Mouse (Mus musculus) embryonic facial prominence, embryonic 15.5 days (tissue): ENCODE measurements around the gene Ovol3. TPM values are rescaled to one million over a fixed set of nuclear protein-coding genes. Genes with fewer than 3 reads are reported as not detected.
"Not testable (repeated sequence)": the region's sequence is repeated elsewhere in the genome, so short reads cannot be mapped to it uniquely, and the experiment has no call there.

Source experiments
- ATAC-seq: fragments of 200-750 bp; cut with Nextera tagmentation; 2 replicates; pipeline ENCODE4 v1.8.0; 2017; ENCODE audit warnings: low read depth, moderate TSS enrichment; ENCODE audit not compliant: insufficient number of reproducible peaks, low FRiP score, low TSS enrichment
- H3K27ac ChIP-seq: fragments of 300-500 bp; sonication (generic); replicated peaks from 2 replicates; pipeline ENCODE4 v1.5.1; 2015; ENCODE audit warnings: mild to moderate bottlenecking, inconsistent platforms
- H3K27me3 ChIP-seq: fragments of 300-500 bp; sonication (generic); 2 replicates; pipeline ENCODE4 v1.6.1; 2015; ENCODE audit warnings: inconsistent platforms
- H3K36me3 ChIP-seq: fragments of 300-500 bp; sonication (generic); 2 replicates; pipeline ENCODE4 v1.6.1; 2015; ENCODE audit warnings: mild to moderate bottlenecking, inconsistent platforms
- H3K4me1 ChIP-seq: fragments of 300-500 bp; sonication (generic); 2 replicates; pipeline ENCODE4 v1.6.1; 2015; ENCODE audit warnings: inconsistent platforms
- H3K4me2 ChIP-seq: fragments of 300-500 bp; sonication (generic); replicated peaks from 2 replicates; pipeline ENCODE4 v1.6.1; 2015; ENCODE audit warnings: mild to moderate bottlenecking, inconsistent platforms
- H3K4me3 ChIP-seq: fragments of 300-500 bp; sonication (generic); replicated peaks from 2 replicates; pipeline ENCODE4 v1.5.1; 2015; ENCODE audit warnings: mild to moderate bottlenecking, inconsistent platforms
- H3K9ac ChIP-seq: fragments of 300-500 bp; sonication (generic); 2 replicates; pipeline ENCODE4 v1.6.1; 2015; ENCODE audit warnings: inconsistent platforms
- H3K9me3 ChIP-seq: fragments of 300-500 bp; sonication (generic); replicated peaks from 2 replicates; pipeline ENCODE4 v1.6.1; 2016; ENCODE audit warnings: inconsistent platforms
- WGBS: fragments of 180-500 bp; shearing (Covaris S2); methylation state at CpG from one replicate; pipeline ENCODE4 v1.1.7; 2015; 5-methylcytosine and 5-hydroxymethylcytosine counted together
- polyA plus RNA-seq: library from polyadenylated mRNA; unstranded; fragments of >200 nt; fragmentation: Nextera tagmentation; extraction: Ambion mirVana; gene quantifications from 2 replicates; pipeline ENCODE4 v1.2.1, GENCODE M21; 2015

Ovol3 gene
- polyA plus RNA-seq, 1 experiment from 2014 or later = 0.31 TPM

DNA sequence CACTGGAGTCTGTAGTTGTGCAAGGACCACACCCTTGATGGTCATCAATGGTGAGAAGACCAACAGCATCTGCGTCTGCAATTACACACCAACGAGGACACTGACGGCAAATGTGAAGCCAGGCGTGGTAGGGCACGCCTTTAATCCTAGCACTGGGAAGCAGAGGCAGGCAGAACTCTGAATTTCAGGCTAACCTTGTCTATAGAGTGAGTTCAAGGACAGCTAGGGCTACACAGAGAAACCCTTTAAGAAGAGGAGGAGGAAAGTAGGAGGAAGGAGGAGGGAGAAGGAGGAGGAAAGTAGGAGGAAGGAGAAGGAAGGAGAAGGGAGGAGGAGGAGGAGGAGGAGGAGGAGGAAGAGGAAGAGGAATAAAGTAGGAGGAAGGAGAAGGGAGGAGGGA lies 30.0 kb upstream of the Ovol3 start:
- no peaks in the 10 kb centered on the region for H3K4me1 ChIP-seq
- H3K9ac ChIP-seq = no peak overlapping the region
- H3K27me3 ChIP-seq = no peaks in the 10 kb centered on the region
- no peaks in the 10 kb centered on the region for H3K9me3 ChIP-seq
- no peak overlapping the region for H3K4me2 ChIP-seq
- no peak overlapping the region for H3K4me3 ChIP-seq
- ATAC-seq = no peak
- no peak overlapping the region for H3K27ac ChIP-seq
- peaks cover 4% of the 10 kb centered on the region; the same call in 1 of the 2 replicates for H3K36me3 ChIP-seq
- 91% methylated on average over 5 of the region's 5 CpGs for WGBS

DNA sequence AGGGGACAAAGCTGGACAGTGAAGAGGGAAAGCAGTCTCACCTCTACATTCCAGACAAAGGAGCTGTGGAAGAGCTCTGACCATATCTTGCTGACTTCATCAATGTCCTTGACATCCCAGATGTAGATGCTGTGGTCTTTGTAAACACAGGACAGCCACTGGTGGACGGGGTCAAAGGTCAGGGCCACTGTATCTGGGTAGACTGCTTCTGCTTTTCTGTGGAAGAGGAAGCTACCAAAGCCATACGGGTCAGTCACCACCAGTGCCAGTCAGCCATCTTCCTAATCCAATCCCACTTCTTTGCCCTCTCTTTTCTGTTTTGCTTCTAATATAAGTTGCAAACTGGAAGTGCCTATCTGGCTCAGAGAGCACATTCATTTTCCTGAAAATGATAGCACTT lies 29.5 kb upstream of the Ovol3 start:
- no peaks in the 10 kb centered on the region for H3K9me3 ChIP-seq
- no peak overlapping the region for H3K9ac ChIP-seq
- H3K4me3 ChIP-seq = no peak overlapping the region
- H3K4me2 ChIP-seq = no peak overlapping the region
- no peak overlapping the region for H3K27ac ChIP-seq
- H3K36me3 ChIP-seq = peaks cover 4% of the 10 kb centered on the region; the same call in 1 of the 2 replicates
- WGBS = 80% methylated on average over 2 of the region's 2 CpGs
- no peaks in the 10 kb centered on the region for H3K27me3 ChIP-seq
- ATAC-seq = no peak
- H3K4me1 ChIP-seq = no peaks in the 10 kb centered on the region

DNA sequence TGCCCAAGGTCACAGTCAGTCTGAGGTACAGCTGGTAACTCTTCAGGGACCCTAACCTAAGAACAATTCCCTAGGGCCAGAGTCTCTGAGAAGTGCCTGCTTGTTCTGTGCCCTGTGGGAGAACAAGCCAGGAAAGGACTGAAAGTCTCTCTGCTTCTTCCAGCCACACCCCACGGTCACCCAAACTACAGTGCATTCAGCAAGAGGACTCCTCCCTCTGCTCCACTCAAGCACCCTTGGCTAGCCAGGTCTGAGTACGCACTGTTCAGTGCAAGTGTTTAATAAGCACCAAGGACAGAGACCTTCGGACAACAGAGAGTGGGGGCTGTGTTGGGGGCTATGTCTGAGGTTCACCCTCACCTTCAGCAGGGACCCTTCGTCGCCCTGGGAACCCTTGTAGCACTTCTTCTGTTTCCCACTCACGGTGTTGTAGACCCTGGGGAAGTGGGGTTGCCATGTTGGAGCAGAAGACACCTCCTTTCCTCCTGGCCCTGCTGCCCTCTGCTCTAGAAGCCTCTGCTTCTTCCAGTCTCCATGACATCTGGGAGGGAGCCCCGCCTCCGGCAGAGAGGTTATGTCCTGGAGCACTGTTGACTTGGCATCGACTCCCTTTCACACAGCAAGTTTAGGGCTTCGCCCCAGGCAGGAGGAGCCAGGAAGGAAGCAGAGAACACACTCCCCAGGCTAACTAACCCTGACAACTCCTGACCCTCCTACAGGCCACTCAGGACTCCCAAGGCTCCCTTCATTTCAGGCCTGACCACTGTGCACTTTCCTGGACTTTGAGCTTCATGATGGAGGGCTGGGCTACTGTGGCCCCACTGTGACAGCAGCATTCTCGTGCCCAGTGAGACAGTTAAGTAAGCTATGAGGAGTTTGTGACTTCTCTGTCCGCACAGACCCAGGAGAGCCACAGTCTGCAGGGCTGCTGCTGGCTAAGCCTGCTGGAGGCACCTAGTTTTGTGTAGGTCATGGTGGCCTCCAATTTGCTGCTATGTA lies 16.7 kb upstream of the Ovol3 start:
- H3K9me3 ChIP-seq = no peaks in the 10 kb centered on the region
- H3K27me3 ChIP-seq = no peaks in the 10 kb centered on the region
- no peak for ATAC-seq
- H3K4me2 ChIP-seq = no peak overlapping the region
- no peaks in the 10 kb centered on the region for H3K4me1 ChIP-seq
- WGBS = 74% methylated on average over 12 of the region's 12 CpGs
- H3K36me3 ChIP-seq = 0 out of 2 replicates have a peak, but pooled peaks cover 2% of the 10 kb centered on the region
- H3K4me3 ChIP-seq = no peak overlapping the region
- no peak overlapping the region for H3K9ac ChIP-seq
- no peak overlapping the region for H3K27ac ChIP-seq

DNA sequence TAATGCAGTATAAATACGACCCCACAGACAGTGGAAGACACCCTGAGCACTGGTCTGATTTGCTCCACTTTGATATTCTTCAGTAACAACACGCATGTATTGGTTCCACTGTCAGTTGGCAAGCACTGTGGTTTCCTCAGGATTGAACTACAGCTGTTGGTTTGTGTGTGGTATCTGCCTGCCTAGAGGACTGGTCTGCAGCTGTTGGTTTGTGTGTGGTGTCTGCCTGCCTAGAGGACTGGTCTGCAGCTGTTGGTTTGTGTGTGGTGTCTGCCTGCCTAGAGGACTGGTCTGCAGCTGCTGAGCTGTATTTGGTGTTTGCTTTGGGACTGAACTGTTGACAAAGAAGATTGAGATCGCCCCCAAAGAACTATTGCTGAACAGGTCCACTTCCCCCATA lies 1.8 kb upstream of the Ovol3 start:
- not testable (repeated sequence) for ATAC-seq, H3K27ac ChIP-seq, H3K4me3 ChIP-seq, H3K4me2 ChIP-seq, H3K9ac ChIP-seq, H3K27me3 ChIP-seq, H3K9me3 ChIP-seq
- peaks cover 15% of the 10 kb centered on the region for H3K4me1 ChIP-seq
- H3K36me3 ChIP-seq = peaks cover 17% of the 10 kb centered on the region
- 69% methylated on average over 3 of the region's 3 CpGs for WGBS

DNA sequence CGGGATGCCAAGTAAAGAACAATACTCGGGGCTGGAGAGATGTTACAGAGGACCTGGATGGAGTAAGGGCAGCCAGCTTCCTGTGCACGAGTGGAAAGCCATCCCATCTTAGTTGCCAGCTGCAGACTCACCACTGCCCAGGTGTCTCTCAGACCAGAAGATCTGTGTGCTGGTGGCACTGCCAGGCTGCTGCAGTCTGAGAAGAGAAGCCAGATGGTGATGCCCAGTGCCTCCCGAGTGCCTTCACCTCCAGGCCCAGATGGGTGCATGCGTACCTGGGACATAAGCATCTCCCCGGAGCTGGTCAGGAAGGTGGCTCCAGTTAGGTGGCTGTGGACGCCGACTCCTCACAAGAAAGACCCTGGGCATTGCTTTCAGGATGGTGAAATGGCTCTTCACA lies 434 bp downstream of the Ovol3 start:
- no peak overlapping the region for H3K27ac ChIP-seq
- no peaks in the 10 kb centered on the region for H3K27me3 ChIP-seq
- no peaks in the 10 kb centered on the region for H3K9me3 ChIP-seq
- ATAC-seq = no peak
- 91% methylated on average over 8 of the region's 8 CpGs for WGBS
- H3K4me2 ChIP-seq = no peak overlapping the region
- no peak overlapping the region for H3K4me3 ChIP-seq
- no peak overlapping the region for H3K9ac ChIP-seq
- H3K4me1 ChIP-seq = peaks cover 23% of the 10 kb centered on the region
- H3K36me3 ChIP-seq = peaks cover 17% of the 10 kb centered on the region

DNA sequence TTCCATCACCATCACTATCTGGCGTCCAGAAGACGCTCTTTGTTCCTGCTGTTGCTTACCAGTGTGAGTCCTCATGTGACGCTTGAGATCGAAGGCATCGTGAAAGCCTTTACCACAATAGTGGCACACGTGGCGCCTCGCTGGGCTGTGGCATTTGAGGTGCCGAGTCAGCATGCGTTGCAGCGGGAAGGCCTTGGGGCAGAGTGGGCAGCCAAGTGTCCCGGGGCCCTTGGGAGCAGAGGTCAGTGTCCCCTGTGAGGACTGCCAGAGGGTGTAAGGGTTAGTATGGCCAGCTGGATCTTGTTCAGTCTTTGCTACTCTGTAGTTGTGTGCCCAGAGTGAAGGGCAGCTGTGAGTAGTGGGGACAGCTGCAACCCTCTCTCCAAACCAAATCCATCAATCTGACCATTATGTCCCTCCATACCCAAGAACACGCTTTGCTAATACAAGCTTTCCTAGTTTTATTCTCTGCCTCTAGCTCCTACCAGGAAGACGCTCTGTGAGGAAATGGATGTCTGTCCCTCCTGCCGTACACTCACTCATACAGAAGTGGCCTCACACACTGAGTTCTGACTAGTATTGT lies 1.2 kb downstream of the Ovol3 start:
- H3K4me1 ChIP-seq = peaks cover 23% of the 10 kb centered on the region
- WGBS = 91% methylated on average over 15 of the region's 15 CpGs
- H3K4me3 ChIP-seq = no peak overlapping the region
- H3K9me3 ChIP-seq = no peaks in the 10 kb centered on the region
- H3K36me3 ChIP-seq = peaks cover 17% of the 10 kb centered on the region
- no peak overlapping the region for H3K4me2 ChIP-seq
- H3K27ac ChIP-seq = no peak overlapping the region
- ATAC-seq = no peak
- no peak overlapping the region; the same call in 1 of the 2 replicates for H3K9ac ChIP-seq
- H3K27me3 ChIP-seq = no peaks in the 10 kb centered on the region

DNA sequence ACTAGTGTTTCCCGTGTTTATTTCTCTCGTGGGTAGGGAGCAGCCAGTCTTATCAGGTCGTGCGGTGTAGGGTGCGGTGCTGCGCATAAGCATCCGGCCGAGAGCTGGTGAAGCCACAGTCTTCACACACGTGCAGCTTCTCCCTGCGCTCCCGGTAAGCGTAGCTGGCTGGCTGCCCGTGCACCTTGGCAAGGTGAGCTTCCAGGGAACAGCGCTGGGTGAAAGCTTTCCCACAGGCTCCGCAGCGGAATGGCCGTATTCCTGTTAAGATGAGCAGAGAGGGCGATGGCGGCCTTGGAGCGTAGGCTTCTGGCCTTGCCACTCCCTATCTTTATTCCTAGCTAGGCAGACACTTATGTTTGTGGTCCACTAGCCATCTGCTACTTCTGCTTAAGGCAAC lies 2.1 kb downstream of the Ovol3 start:
- Histone ChIP-seq H3K4me3 (peak overlapping the region; percentile 82; the same call in 1 of the 2 replicates), H3K9me3 (no peaks in the 10 kb centered on the region), H3K4me2 (peak overlapping the region; percentile 79), H3K27me3 (no peaks in the 10 kb centered on the region), H3K9ac (no peak overlapping the region), H3K4me1 (peaks cover 23% of the 10 kb centered on the region), H3K36me3 (peaks cover 22% of the 10 kb centered on the region), H3K27ac (no peak overlapping the region)
- no peak for ATAC-seq
- 84% methylated on average over 20 of the region's 20 CpGs for WGBS

DNA sequence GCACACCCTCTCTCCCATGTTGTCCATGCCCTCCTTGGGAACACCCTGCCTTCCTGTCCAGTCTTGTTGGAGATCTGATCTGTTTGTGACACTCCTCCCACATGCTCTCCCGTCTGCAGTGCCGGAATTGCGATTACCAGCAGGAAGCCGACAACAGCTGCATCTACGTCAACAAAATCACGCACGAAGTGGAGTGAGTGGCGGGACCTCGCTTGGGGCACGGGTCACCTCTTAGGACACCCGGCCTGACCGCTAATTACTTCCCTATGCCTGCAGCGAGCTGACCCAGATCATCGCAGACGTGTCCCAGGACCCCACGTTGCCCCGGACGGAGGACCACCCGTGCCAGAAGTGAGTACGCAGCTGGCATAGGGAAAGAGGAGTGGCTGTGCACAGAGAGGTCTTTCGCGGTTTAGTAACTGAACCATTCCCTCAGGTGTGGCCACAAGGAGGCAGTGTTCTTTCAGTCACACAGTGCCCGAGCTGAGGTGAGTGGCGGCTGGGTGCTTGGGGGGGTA lies 2.8 kb downstream of the Ovol3 start:
- H3K36me3 ChIP-seq = peaks cover 28% of the 10 kb centered on the region
- no peaks in the 10 kb centered on the region for H3K27me3 ChIP-seq
- H3K4me3 ChIP-seq = peak overlapping the region; percentile 82
- peaks cover 23% of the 10 kb centered on the region for H3K4me1 ChIP-seq
- peak overlapping the region; percentile 98 for H3K27ac ChIP-seq
- ATAC-seq = no peak
- H3K9ac ChIP-seq = peak overlapping the region; percentile 70
- no peaks in the 10 kb centered on the region for H3K9me3 ChIP-seq
- 3% methylated on average over 24 of the region's 24 CpGs for WGBS
- H3K4me2 ChIP-seq = peak overlapping the region; percentile 79

DNA sequence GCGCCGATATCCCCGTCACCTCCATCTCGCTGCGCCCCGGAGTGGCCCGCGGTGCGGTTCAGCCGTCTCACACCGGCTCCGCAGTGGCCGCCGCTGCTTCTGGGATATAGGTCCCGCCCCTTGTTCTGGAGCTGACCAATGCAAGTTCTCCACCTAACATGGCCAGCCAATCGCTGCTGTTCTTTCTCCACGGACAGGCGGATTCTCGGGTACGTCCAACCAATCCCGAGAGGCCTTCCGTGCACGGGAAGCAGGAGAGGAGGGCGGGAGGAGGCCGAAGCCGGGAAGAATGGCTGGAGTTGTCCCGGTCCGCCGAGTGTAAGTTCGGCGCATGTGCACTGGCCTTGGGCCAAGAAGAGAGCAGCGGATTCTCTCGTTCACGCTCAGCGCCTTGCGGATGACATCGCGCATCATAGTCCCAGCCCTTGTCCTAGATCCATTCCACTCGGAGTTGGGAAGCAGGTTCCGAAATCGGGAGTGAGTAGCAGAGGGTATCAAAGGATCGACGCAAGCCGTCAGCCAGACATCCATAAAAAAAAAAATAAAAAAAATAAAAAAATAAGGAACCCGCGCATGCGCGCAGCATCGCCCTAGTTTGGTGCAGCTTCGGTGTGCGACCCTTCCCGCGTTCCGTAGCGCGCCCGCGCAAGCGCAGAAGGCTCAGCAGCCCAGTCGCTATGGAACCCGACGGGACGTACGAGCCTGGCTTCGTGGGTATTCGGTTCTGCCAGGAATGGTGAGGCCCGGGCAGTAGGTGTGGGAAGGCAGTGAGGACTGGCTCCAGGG lies 3.7 kb downstream of the Ovol3 start, which contains the start of the genes Polr2i and Tbcb:
Gene Polr2i (plus strand): TSS at position 280 of the 786 bp plus-strand sequence.
Gene Tbcb (minus strand): TSS at position 604 of the 786 bp plus-strand sequence.
- Histone ChIP-seq H3K36me3 (peaks cover 36% of the 10 kb centered on the region), H3K4me3 (peak within 1 kb of the TSS; percentile 82), H3K9me3 (no peaks in the 10 kb centered on the region), H3K9ac (peak within 1 kb of the TSS; percentile 70), H3K4me2 (peak within 1 kb of the TSS; percentile 79), H3K4me1 (peaks cover 23% of the 10 kb centered on the region), H3K27me3 (no peaks in the 10 kb centered on the region), H3K27ac (peak within 1 kb of the TSS; percentile 98)
- ATAC-seq = peak; percentile 93
- WGBS = under 1% methylated on average over 67 of the region's 67 CpGs

DNA sequence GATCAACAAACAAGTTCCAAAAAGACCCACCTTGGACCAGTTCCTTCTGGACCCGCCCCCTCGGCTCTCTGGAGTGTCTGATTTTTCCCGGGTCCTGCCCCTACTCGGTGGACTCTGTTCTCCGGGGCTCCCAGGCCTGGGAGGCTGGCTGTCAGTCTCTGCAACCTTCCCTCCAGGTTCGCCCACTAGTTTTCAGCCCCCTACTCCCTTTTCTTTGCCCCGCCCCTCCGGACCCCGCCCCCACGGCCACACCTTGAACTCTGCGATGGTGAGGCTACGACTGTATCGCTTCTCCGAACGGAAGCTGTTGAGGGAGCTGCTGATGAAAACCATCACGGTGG lies 4.2 kb downstream of the Ovol3 start:
- Histone ChIP-seq H3K27me3 (no peaks in the 10 kb centered on the region), H3K4me2 (peak overlapping the region; percentile 79), H3K9me3 (no peaks in the 10 kb centered on the region), H3K9ac (peak overlapping the region; percentile 70), H3K4me1 (peaks cover 23% of the 10 kb centered on the region), H3K27ac (no peak overlapping the region), H3K4me3 (peak overlapping the region; percentile 82), H3K36me3 (peaks cover 41% of the 10 kb centered on the region)
- under 1% methylated on average over 16 of the region's 16 CpGs for WGBS
- no peak for ATAC-seq

DNA sequence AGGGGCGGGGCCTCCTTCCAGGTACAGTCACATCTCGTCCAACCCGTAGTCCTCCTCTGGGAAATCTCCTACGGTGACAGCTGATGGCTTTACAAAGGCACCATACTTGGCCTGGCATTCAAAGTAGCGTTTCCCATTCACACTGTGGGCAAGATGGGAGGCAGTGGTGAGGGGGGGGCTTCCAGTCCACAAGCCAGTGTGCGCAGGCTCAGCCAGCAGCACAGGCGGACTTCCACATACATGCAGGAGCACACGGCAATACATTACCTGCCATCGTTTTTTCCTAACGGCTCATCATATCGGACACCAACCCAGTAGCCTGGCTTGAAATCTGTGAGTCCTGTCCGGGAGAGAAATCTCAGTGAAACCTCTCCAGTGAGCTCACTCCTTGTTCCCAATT lies 11.3 kb downstream of the Ovol3 start:
- Histone ChIP-seq H3K9ac (no peak overlapping the region), H3K27ac (no peak overlapping the region), H3K4me3 (no peak overlapping the region), H3K4me2 (no peak overlapping the region), H3K27me3 (no peaks in the 10 kb centered on the region), H3K9me3 (no peaks in the 10 kb centered on the region), H3K4me1 (peaks cover 7% of the 10 kb centered on the region), H3K36me3 (peaks cover 57% of the 10 kb centered on the region)
- no peak for ATAC-seq
- 88% methylated on average over 12 of the region's 12 CpGs for WGBS
